Mouse (Mus musculus) myocyte (in vitro differentiated cells): ENCODE data around the gene Arpc5. TPM values are rescaled to one million over a fixed set of nuclear protein-coding genes. Genes with fewer than 3 reads are reported as not detected.

Experiments used
- H3K27me3 ChIP-seq: one replicate; pipeline ENCODE4 v1.6.1; 2011; ENCODE audit not compliant: control insufficient read depth, insufficient read depth, insufficient read length
- H3K36me3 ChIP-seq: one replicate; pipeline ENCODE4 v1.6.1; 2011; ENCODE audit not compliant: control insufficient read depth, insufficient read depth
- H3K4me2 ChIP-seq: one replicate; pipeline ENCODE4 v1.6.1; 2011; ENCODE audit warnings: low read depth, control low read depth
- H3K4me3 ChIP-seq: one replicate; pipeline ENCODE4 v1.5.1; 2011; ENCODE audit warnings: mild to moderate bottlenecking, control low read depth, moderate library complexity
- H3K79me2 ChIP-seq: one replicate; pipeline ENCODE4 v1.6.1; 2011; ENCODE audit not compliant: control insufficient read depth, insufficient read depth
- H3ac ChIP-seq: one replicate; pipeline ENCODE4 v1.6.1; 2011; ENCODE audit not compliant: control insufficient read depth, insufficient read length
- CEBPB ChIP-seq: IDR thresholded peaks from 2 replicates; pipeline ENCODE4 v1.6.1; 2011; ENCODE audit warnings: mild to moderate bottlenecking, moderate library complexity; ENCODE audit not compliant: poor library complexity, insufficient read depth, severe bottlenecking
- E2F4 ChIP-seq: IDR thresholded peaks from one replicate; pipeline ENCODE4 v1.6.1; 2011; ENCODE audit warnings: mild to moderate bottlenecking, control low read depth, moderate library complexity; ENCODE audit not compliant: insufficient read depth
- MAX ChIP-seq: IDR thresholded peaks from one replicate; pipeline ENCODE4 v1.6.1; 2011; ENCODE audit warnings: low read depth, mild to moderate bottlenecking, control low read depth
- MYOD1 ChIP-seq, 3 experiments: IDR thresholded peaks; one replicate each; pipeline ENCODE4 v1.6.1; 2011; ENCODE audit warnings: control low read depth in 2 of 3, low read depth in 2 of 3, mild to moderate bottlenecking in 2 of 3, moderate library complexity in 1 of 3; ENCODE audit not compliant: insufficient read length in 2 of 3, control insufficient read depth in 1 of 3
- MYOG ChIP-seq, 3 experiments: IDR thresholded peaks; one replicate each; pipeline ENCODE4 v1.6.1; 2011; ENCODE audit warnings: control low read depth in 2 of 3, low read depth in 2 of 3, mild to moderate bottlenecking in 2 of 3; ENCODE audit not compliant: insufficient read length in 2 of 3, control insufficient read depth in 1 of 3, insufficient read depth in 1 of 3
- POLR2A ChIP-seq: IDR thresholded peaks from one replicate; pipeline ENCODE4 v1.6.1; 2011; ENCODE audit warnings: low read depth, mild to moderate bottlenecking, control low read depth, moderate library complexity; ENCODE audit not compliant: insufficient read length
- POLR2AphosphoS2 ChIP-seq: IDR thresholded peaks from one replicate; pipeline ENCODE4 v1.6.1; 2011; ENCODE audit warnings: low read depth, control low read depth; ENCODE audit not compliant: insufficient read length
- REST ChIP-seq: IDR thresholded peaks from one replicate; pipeline ENCODE4 v1.6.1; 2011; ENCODE audit warnings: mild to moderate bottlenecking, control low read depth, moderate library complexity; ENCODE audit not compliant: insufficient read depth, insufficient read length
- SRF ChIP-seq: IDR thresholded peaks from one replicate; pipeline ENCODE4 v1.6.1; 2011; ENCODE audit warnings: low read depth; ENCODE audit not compliant: control insufficient read depth, insufficient read length
- TCF12 ChIP-seq: IDR thresholded peaks from one replicate; pipeline ENCODE4 v1.6.1; 2011; ENCODE audit warnings: mild to moderate bottlenecking, control low read depth; ENCODE audit not compliant: poor library complexity, insufficient read depth, severe bottlenecking
- TCF3 ChIP-seq: IDR thresholded peaks from one replicate; pipeline ENCODE4 v1.6.1; 2011; ENCODE audit warnings: low read depth, control low read depth; ENCODE audit not compliant: insufficient read length
- USF1 ChIP-seq: IDR thresholded peaks from one replicate; pipeline ENCODE4 v1.6.1; 2011; ENCODE audit warnings: low read depth, mild to moderate bottlenecking, control low read depth, moderate library complexity
- polyA plus RNA-seq: library from polyadenylated mRNA; unstranded; fragments of >200 nt; fragmentation: generic; extraction: Trizol; gene quantifications from one replicate; pipeline ENCODE4 v1.2.1, GENCODE M21; 2012; ENCODE audit warnings: missing spikeins

Arpc5 gene
- 44.7 TPM for polyA plus RNA-seq

DNA sequence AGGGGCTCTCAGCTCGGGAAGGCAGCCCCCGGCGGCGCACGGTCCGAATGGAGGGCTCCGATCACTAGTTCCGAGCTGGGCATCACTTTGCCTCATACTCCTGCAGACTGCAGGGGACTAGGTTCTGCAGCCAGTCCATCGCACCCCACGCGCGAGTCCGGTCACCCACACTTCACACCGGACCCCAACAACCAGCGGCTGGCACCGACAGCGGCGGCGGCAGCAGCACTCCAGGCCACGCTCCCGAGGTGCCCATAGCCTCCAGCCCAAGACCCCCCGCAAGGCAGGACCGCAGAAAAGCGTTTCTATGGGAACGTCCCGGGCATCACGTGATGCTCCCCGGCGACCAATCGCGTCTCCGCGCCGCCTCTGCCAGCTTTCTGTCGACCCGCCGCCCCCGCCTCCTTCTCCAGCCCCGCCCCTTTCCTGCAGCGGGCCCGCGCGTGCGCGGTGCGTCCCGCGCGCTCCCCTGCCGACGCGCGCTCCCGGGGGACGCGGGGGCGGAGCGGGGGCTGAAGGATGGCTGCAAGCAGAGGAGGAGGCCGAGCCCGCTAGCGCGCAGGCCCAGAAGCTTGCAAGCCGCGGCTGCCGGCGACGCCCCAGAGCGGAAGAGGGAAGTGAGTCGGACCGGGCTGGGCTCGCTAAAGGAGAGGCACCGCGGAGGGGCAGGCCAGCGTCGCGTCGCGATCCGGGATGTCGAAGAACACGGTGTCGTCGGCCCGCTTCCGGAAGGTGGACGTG, at the start of gene Arpc5, which contains the start of gene Rgl1:
Gene Arpc5 (plus strand): TSS at position 511 of the 741 bp plus-strand sequence.
Gene Rgl1 (minus strand): TSS at position 320 of the 741 bp plus-strand sequence.
- H3ac ChIP-seq = peak within 1 kb of the TSS; percentile 77
- peaks cover 15% of the 10 kb centered on the region for H3K36me3 ChIP-seq
- TF ChIP-seq POLR2A (peak; percentile 97), TCF12 (no peak), TCF3 (no peak), POLR2AphosphoS2 (peak; percentile 96), REST (no peak), MAX (no peak), SRF (no peak), USF1 (peak; percentile 91), MYOD1 (IDR thresholded peaks at IDR 0.05; ENCODE audit: control insufficient read depth in 1 of 3, insufficient read length in 2 of 3, low read depth in 2 of 3) (peak in 1 of 3 experiments; percentile 10)
- peak within 1 kb of the TSS; percentile 70 for H3K4me3 ChIP-seq
- peaks cover 24% of the 10 kb centered on the region for H3K79me2 ChIP-seq
- no peaks in the 10 kb centered on the region for H3K27me3 ChIP-seq
- peak within 1 kb of the TSS; percentile 95 for H3K4me2 ChIP-seq

- no peak for TF ChIP-seq TCF12
- no peak for TF ChIP-seq E2F4
- TF ChIP-seq SRF = no peak
- TF ChIP-seq MYOG (IDR thresholded peaks at IDR 0.05; ENCODE audit: control insufficient read depth in 1 of 3, insufficient read depth in 1 of 3, insufficient read length in 2 of 3, low read depth in 2 of 3) = no peak
- TF ChIP-seq USF1 = no peak
- no peak for TF ChIP-seq POLR2AphosphoS2
- TF ChIP-seq MAX = no peak
- TF ChIP-seq REST = no peak
- no peak for TF ChIP-seq CEBPB
- TF ChIP-seq TCF3 = no peak
- TF ChIP-seq MYOD1 (IDR thresholded peaks at IDR 0.05; ENCODE audit: control insufficient read depth in 1 of 3, insufficient read length in 2 of 3, low read depth in 2 of 3) = no peak
- H3K4me2 ChIP-seq = no peak overlapping the region
- H3K36me3 ChIP-seq = no peaks in the 10 kb centered on the region
- H3K27me3 ChIP-seq = no peaks in the 10 kb centered on the region
- no peaks in the 10 kb centered on the region for H3K79me2 ChIP-seq
- no peak overlapping the region for H3ac ChIP-seq
- H3K4me3 ChIP-seq = no peak overlapping the region
Measured at GRCm38 (mm10) chr1:152717329-152717728, 49.0 kb upstream of the Arpc5 start.

DNA sequence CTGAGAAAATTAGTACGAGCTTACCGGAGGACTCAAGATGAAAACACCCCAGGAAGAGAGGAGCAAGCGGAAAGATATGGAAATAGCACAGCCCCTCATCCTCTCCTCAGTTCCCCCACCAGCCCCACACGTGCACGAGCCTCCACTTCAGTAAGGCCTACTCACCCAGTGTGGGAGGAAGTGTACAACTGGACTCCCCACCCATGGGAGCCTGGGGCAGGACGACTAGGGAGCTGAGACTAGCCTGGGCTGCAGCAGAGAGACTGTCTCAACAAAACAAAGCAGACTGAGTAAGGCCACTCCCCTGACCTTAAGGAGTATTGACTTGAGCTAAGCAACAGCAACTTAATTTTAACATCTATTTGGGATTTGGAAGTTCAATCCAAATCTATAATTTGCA, 48.1 kb upstream of the Arpc5 start:
- no peak overlapping the region for H3ac ChIP-seq
- H3K4me3 ChIP-seq = no peak overlapping the region
- no peaks in the 10 kb centered on the region for H3K36me3 ChIP-seq
- no peak overlapping the region for H3K4me2 ChIP-seq
- no peak for TF ChIP-seq REST
- TF ChIP-seq POLR2A = no peak
- TF ChIP-seq POLR2AphosphoS2 = no peak
- no peak for TF ChIP-seq MAX
- no peak for TF ChIP-seq MYOG (IDR thresholded peaks at IDR 0.05; ENCODE audit: control insufficient read depth in 1 of 3, insufficient read depth in 1 of 3, insufficient read length in 2 of 3, low read depth in 2 of 3)
- TF ChIP-seq TCF3 = no peak
- no peak for TF ChIP-seq E2F4
- no peak for TF ChIP-seq USF1
- no peak for TF ChIP-seq CEBPB
- H3K79me2 ChIP-seq = no peaks in the 10 kb centered on the region
- no peaks in the 10 kb centered on the region for H3K27me3 ChIP-seq

DNA sequence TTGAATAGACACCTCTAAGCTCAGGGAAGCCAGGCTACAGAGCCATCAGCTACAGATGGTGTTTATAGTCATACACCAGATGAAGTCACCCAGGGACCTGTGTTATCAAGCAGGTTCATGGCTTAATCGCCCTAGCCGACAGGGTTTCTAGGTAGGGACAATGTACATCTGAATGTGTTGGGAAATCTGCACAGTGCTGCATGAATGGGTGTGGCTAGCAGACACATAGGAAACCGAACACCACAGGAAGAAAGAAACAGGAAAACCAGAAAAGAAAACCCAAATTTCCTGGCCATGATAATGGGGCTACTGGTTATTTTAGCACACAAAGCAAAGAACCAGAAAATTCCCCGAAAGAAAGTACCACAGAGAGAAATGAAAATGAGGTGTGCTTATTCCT, 45.4 kb upstream of the Arpc5 start:
- H3K27me3 ChIP-seq = no peaks in the 10 kb centered on the region
- no peak overlapping the region for H3K4me3 ChIP-seq
- no peaks in the 10 kb centered on the region for H3K36me3 ChIP-seq
- no peaks in the 10 kb centered on the region for H3K79me2 ChIP-seq
- no peak overlapping the region for H3K4me2 ChIP-seq
- no peak overlapping the region for H3ac ChIP-seq
- TF ChIP-seq REST = no peak
- TF ChIP-seq MYOG (IDR thresholded peaks at IDR 0.05; ENCODE audit: control insufficient read depth in 1 of 3, insufficient read depth in 1 of 3, insufficient read length in 2 of 3, low read depth in 2 of 3) = no peak
- TF ChIP-seq USF1 = no peak
- no peak for TF ChIP-seq MAX
- no peak for TF ChIP-seq POLR2AphosphoS2
- TF ChIP-seq CEBPB = no peak
